Mouse (Mus musculus) forebrain, embryonic 12.5 days (tissue): ENCODE measurements around the gene Colgalt1. TPM values are rescaled to one million over a fixed set of nuclear protein-coding genes. Genes with fewer than 3 reads are reported as not detected.

Experiments
- ATAC-seq: fragments of 200-750 bp; cut with Nextera tagmentation; 2 replicates; pipeline ENCODE4 v1.8.0; 2017; ENCODE audit warnings: moderate TSS enrichment; ENCODE audit not compliant: low FRiP score
- H3K27ac ChIP-seq: fragments of 300-500 bp; sonication (generic); 2 replicates; pipeline ENCODE4 v1.5.1; 2016; ENCODE audit warnings: mild to moderate bottlenecking
- H3K27me3 ChIP-seq: fragments of 300-500 bp; sonication (generic); 2 replicates; pipeline ENCODE4 v1.6.1; 2016; ENCODE audit warnings: mild to moderate bottlenecking
- H3K36me3 ChIP-seq: fragments of 300-500 bp; sonication (generic); replicated peaks from 2 replicates; pipeline ENCODE4 v1.6.1; 2016; ENCODE audit warnings: mild to moderate bottlenecking
- H3K4me1 ChIP-seq: fragments of 300-500 bp; sonication (generic); 2 replicates; pipeline ENCODE4 v1.6.1; 2016
- H3K4me2 ChIP-seq: fragments of 300-500 bp; sonication (generic); 2 replicates; pipeline ENCODE4 v1.6.1; 2016; ENCODE audit warnings: mild to moderate bottlenecking, moderate library complexity
- H3K4me3 ChIP-seq: fragments of 300-500 bp; sonication (generic); replicated peaks from 2 replicates; pipeline ENCODE4 v1.5.1; 2016; ENCODE audit warnings: mild to moderate bottlenecking
- H3K9ac ChIP-seq: fragments of 300-500 bp; sonication (generic); 2 replicates; pipeline ENCODE4 v1.6.1; 2016; ENCODE audit warnings: mild to moderate bottlenecking
- H3K9me3 ChIP-seq: fragments of 300-500 bp; sonication (generic); 2 replicates; pipeline ENCODE4 v1.6.1; 2016
- WGBS: fragments of 180-500 bp; shearing (Covaris S2); methylation state at CpG from one replicate; pipeline ENCODE4 v1.1.7; 2016; 5-methylcytosine and 5-hydroxymethylcytosine counted together
- polyA plus RNA-seq: library from polyadenylated mRNA; unstranded; fragments of >200 nt; fragmentation: Nextera tagmentation; extraction: Ambion mirVana; gene quantifications from 2 replicates; pipeline ENCODE4 v1.2.1, GENCODE M21; 2016

Colgalt1 gene
- 42.7 TPM in 2 replicates for polyA plus RNA-seq

- Histone ChIP-seq H3K27ac (peak within 1 kb of the TSS; percentile 84), H3K9me3 (no peaks in the 10 kb centered on the region), H3K36me3 (peaks cover 22% of the 10 kb centered on the region), H3K27me3 (no peaks in the 10 kb centered on the region), H3K4me3 (peak within 1 kb of the TSS; percentile 95), H3K4me1 (peaks cover 15% of the 10 kb centered on the region), H3K9ac (peak within 1 kb of the TSS; percentile 90), H3K4me2 (peak within 1 kb of the TSS; percentile 77)
- ATAC-seq: peak; percentile 99
- WGBS: under 1% methylated on average over 79 of the region's 82 CpGs
Observed at GRCm38 (mm10) chr8:71610822-71611651, at the start of gene Colgalt1. Colgalt1 (plus strand) TSS chr8:71610998.

DNA sequence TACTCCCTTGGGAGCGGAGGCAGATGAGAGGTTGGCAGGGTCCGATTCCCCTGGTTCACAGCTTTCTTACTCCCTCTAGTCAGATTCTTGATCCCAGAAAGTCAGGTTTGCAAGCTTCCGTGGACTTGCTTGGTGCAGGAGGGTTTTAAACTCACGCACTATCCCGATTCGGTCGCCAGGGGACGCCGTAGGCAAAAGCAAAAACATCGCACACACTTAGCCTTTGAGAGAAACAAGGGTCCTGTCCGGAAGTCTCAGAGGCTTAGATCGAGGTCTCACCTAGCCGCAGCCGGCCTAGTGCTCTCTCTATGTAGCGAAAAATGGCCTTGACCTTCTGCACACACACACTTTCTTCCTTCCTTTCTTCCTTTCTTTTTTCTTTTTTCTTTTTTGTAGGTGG is 49.4 kb upstream of the Colgalt1 start:
- Histone ChIP-seq H3K27ac (no peak overlapping the region), H3K4me3 (no peak overlapping the region), H3K27me3 (peaks cover 86% of the 10 kb centered on the region), H3K9me3 (peaks cover 5% of the 10 kb centered on the region; the same call in 1 of the 2 replicates), H3K4me2 (no peak overlapping the region), H3K36me3 (no peaks in the 10 kb centered on the region), H3K4me1 (peaks cover 17% of the 10 kb centered on the region), H3K9ac (no peak overlapping the region)
- 0 out of 2 replicates have a peak, but pooled peaks have one; percentile 25 for ATAC-seq
- 3% methylated on average over 15 of the region's 15 CpGs for WGBS

DNA sequence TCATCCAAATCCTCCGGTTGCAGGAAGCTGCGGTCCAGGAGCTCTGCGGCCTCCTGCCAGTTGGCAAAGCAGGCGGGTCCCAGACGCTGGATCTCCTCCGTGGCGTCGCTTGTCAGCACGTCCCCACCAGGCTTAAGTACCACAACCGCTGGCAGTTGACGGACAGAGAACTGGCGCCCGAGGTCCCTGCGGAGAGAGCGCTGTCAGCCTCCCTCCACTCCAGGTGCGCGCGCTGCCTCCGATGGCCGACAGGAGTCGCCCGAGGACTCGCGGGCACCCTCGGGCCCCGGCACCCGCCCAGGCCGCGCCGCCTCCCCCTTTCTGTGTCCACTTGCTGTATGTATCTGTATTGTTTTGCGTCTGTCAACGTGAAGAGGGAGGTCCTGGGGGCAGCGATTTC is 48.0 kb upstream of the Colgalt1 start:
- H3K4me3 ChIP-seq: peak overlapping the region; percentile 24
- H3K27ac ChIP-seq: no peak overlapping the region
- H3K9me3 ChIP-seq: peaks cover 5% of the 10 kb centered on the region; the same call in 1 of the 2 replicates
- H3K9ac ChIP-seq: no peak overlapping the region
- peaks cover 80% of the 10 kb centered on the region for H3K27me3 ChIP-seq
- no peaks in the 10 kb centered on the region for H3K36me3 ChIP-seq
- H3K4me1 ChIP-seq: peaks cover 17% of the 10 kb centered on the region
- peak overlapping the region; percentile 35 for H3K4me2 ChIP-seq
- ATAC-seq: peak; percentile 28; the same call in 1 of the 2 replicates
- under 1% methylated on average over 33 of the region's 33 CpGs for WGBS

GRCm38 (mm10) chr8:71563992-71564391 is 46.8 kb upstream of the Colgalt1 start:
- ATAC-seq: no peak
- H3K9me3 ChIP-seq: peaks cover 5% of the 10 kb centered on the region; the same call in 1 of the 2 replicates

DNA sequence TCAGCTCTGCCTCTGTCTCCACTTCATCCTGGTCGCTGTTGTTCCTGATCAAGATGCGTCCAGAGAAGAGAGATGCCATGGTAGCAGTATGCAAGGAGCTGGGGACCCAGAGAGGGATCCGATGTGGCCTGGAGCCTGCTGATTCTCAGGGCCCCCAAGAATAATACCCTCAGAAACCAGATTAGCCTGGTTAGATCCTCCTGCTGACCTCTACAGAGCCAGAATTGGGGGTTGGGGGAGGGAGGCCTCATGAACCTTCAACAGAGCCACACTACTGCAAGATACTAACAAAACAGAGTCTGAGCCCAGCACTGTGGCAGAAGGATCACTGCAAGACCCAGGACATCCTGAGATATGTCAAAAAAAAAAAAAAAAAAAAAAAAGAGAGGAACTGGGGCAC is 44.3 kb upstream of the Colgalt1 start, which contains the start of gene Nxnl1:
TSS of gene Nxnl1 (minus strand) at position 101 of the 400 bp plus-strand sequence.
- H3K4me1 ChIP-seq: peaks cover 28% of the 10 kb centered on the region
- H3K4me2 ChIP-seq: no peak within 1 kb of the TSS
- H3K36me3 ChIP-seq: no peaks in the 10 kb centered on the region
- WGBS: 44% methylated on average over 3 of the region's 3 CpGs
- no peak within 1 kb of the TSS for H3K27ac ChIP-seq
- ATAC-seq: no peak
- H3K4me3 ChIP-seq: no peak within 1 kb of the TSS
- no peak within 1 kb of the TSS; the same call in 1 of the 2 replicates for H3K9ac ChIP-seq
- H3K27me3 ChIP-seq: peaks cover 59% of the 10 kb centered on the region
- H3K9me3 ChIP-seq: peaks cover 5% of the 10 kb centered on the region; the same call in 1 of the 2 replicates

More at GRCm38 (mm10) chr8:71563992-71564391, 46.8 kb upstream of the Colgalt1 start:
- H3K27me3 ChIP-seq: peaks cover 80% of the 10 kb centered on the region
- H3K36me3 ChIP-seq: no peaks in the 10 kb centered on the region
- H3K9ac ChIP-seq: no peak overlapping the region
- peaks cover 15% of the 10 kb centered on the region for H3K4me1 ChIP-seq
- H3K4me3 ChIP-seq: no peak overlapping the region
- WGBS: 92% methylated on average over 4 of the region's 4 CpGs
- H3K4me2 ChIP-seq: no peak overlapping the region
- H3K27ac ChIP-seq: no peak overlapping the region

GRCm38 (mm10) chr8:71567587-71567986 is 43.2 kb upstream of the Colgalt1 start:
- H3K4me2 ChIP-seq: no peak overlapping the region
- no peaks in the 10 kb centered on the region for H3K36me3 ChIP-seq
- H3K4me1 ChIP-seq: peaks cover 36% of the 10 kb centered on the region
- WGBS: 79% methylated on average over 7 of the region's 7 CpGs
- no peak overlapping the region for H3K27ac ChIP-seq
- peaks cover 48% of the 10 kb centered on the region for H3K27me3 ChIP-seq
- H3K9me3 ChIP-seq: peaks cover 5% of the 10 kb centered on the region; the same call in 1 of the 2 replicates
- H3K9ac ChIP-seq: no peak overlapping the region
- ATAC-seq: no peak
- no peak overlapping the region for H3K4me3 ChIP-seq

- peak within 1 kb of the TSS; percentile 88 for H3K4me2 ChIP-seq
- peaks cover 5% of the 10 kb centered on the region; the same call in 1 of the 2 replicates for H3K9me3 ChIP-seq
- H3K27me3 ChIP-seq: peaks cover 40% of the 10 kb centered on the region
- peak within 1 kb of the TSS; percentile 43 for H3K9ac ChIP-seq
- no peaks in the 10 kb centered on the region for H3K36me3 ChIP-seq
- 9% methylated on average over 13 of the region's 13 CpGs for WGBS
- H3K4me1 ChIP-seq: peaks cover 39% of the 10 kb centered on the region
- H3K27ac ChIP-seq: peak within 1 kb of the TSS; percentile 75
- peak within 1 kb of the TSS; percentile 47 for H3K4me3 ChIP-seq
- no peak for ATAC-seq
Observed at GRCm38 (mm10) chr8:71568387-71568937, 42.3 kb upstream of the Colgalt1 start, which contains the start of gene Slc27a1. Slc27a1 (plus strand) TSS chr8:71568882.

DNA sequence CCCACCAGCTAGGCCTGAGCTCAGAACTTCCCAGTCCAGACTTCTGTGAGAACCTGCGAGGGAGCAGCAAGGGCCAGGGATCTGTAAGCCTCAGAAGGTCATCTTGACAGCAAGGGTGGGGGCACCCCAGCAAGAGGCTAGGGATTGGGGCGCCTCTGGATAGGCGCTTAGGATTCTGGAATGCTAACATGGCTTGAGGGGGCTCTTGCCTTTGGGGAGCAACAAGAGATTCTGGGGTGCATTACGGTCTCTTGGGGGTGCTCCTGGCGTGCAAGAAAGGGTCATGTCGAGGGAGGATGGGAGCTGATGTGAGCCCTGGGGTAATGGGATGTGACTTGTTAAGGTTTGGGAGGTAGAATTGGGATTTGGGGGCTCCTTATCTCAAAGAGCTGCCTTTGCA is 41.9 kb upstream of the Colgalt1 start:
- Histone ChIP-seq H3K4me3 (peak overlapping the region; percentile 47), H3K9ac (peak overlapping the region; percentile 43), H3K27me3 (peaks cover 35% of the 10 kb centered on the region), H3K4me2 (peak overlapping the region; percentile 88), H3K9me3 (peaks cover 4% of the 10 kb centered on the region; the same call in 1 of the 2 replicates), H3K36me3 (no peaks in the 10 kb centered on the region), H3K4me1 (peaks cover 39% of the 10 kb centered on the region), H3K27ac (peak overlapping the region; percentile 75)
- ATAC-seq: no peak
- WGBS: 22% methylated on average over 6 of the region's 6 CpGs

GRCm38 (mm10) chr8:71569366-71570290 is 41.2 kb upstream of the Colgalt1 start:
- Histone ChIP-seq H3K4me3 (peak overlapping the region; percentile 47), H3K9ac (peak overlapping the region; percentile 43; the same call in 1 of the 2 replicates), H3K36me3 (no peaks in the 10 kb centered on the region), H3K9me3 (no peaks in the 10 kb centered on the region), H3K4me1 (peaks cover 39% of the 10 kb centered on the region), H3K27ac (peak overlapping the region; percentile 75), H3K4me2 (peak overlapping the region; percentile 88), H3K27me3 (peaks cover 31% of the 10 kb centered on the region)
- under 1% methylated on average over 51 of the region's 51 CpGs for WGBS
- ATAC-seq: peak; percentile 81

DNA sequence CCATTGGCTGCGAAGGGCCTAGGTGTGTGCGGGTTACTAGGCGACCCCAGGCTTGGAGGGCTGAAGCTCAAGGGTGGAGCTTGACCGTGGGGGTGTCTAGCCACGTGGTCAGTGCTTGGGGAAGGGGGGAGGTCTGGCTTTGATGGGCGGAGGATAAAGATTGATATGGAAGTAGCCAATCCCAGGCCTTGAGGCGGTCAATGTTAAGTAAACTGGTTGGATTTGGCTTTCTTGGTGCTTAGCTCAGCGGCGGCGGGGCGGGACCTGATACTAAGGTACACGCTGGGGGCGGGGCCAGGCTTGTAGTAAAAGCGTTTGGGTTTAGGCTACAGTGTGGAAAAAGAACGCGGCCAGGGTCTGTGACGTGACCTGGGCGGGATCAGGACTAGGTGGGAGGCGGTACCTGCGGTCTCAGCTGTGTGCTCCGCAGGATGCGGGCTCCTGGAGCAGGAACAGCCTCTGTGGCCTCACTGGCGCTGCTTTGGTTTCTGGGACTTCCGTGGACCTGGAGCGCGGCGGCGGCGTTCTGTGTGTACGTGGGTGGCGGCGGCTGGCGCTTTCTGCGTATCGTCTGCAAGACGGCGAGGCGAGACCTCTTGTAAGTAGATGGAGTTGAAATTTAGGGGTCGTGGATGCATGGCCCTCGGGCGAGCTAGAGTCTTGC is 40.4 kb upstream of the Colgalt1 start:
- Histone ChIP-seq H3K36me3 (no peaks in the 10 kb centered on the region), H3K9me3 (no peaks in the 10 kb centered on the region), H3K4me3 (peak overlapping the region; percentile 47), H3K4me1 (peaks cover 39% of the 10 kb centered on the region), H3K27ac (peak overlapping the region; percentile 75), H3K27me3 (peaks cover 31% of the 10 kb centered on the region), H3K9ac (peak overlapping the region; percentile 67), H3K4me2 (peak overlapping the region; percentile 88)
- ATAC-seq: peak; percentile 87
- WGBS: 1% methylated on average over 41 of the region's 41 CpGs

DNA sequence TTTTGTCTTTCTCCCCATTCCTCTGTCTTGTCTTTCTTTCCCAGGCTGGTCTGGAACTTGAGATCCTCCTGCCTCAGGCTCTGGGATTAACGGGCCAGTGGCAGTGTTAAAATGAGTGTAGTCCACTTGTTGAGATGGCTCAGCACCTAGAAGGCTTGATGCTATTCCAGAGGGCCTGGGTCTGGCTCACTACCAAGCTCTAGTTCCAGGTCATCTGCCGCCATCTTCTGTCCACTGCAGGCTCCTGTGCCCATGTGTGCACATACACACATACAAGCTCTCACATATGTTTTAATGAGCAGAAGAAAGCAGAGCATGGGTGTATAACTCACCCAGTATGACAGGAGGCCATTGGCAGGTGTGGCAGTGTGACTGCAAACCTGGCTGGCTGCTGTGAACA is 38.7 kb upstream of the Colgalt1 start:
- 85% methylated on average over 2 of the region's 2 CpGs for WGBS
- no peak overlapping the region for H3K9ac ChIP-seq
- peak overlapping the region; percentile 81 for H3K27ac ChIP-seq
- H3K36me3 ChIP-seq: no peaks in the 10 kb centered on the region
- H3K4me1 ChIP-seq: peaks cover 39% of the 10 kb centered on the region
- no peaks in the 10 kb centered on the region for H3K9me3 ChIP-seq
- ATAC-seq: no peak
- peak overlapping the region; percentile 88 for H3K4me2 ChIP-seq
- H3K27me3 ChIP-seq: peaks cover 23% of the 10 kb centered on the region
- no peak overlapping the region for H3K4me3 ChIP-seq
